Mouse (Mus musculus) kidney, adult 2 months (tissue): ENCODE measurements at regions not wholly inside any gene's neighbourhood (a gene's known extent, or its start where the extent isn't known, plus 50 kb on each side); places are given as distances from the start of the nearest gene placed in this dataset.

Source experiments
- DNase-seq: peaks from one replicate; pipeline ENCODE4 v3.0.0; 2021
- H3K27ac ChIP-seq: fragments of 200-500 bp; 2 replicates; pipeline ENCODE4 v1.5.1; 2012; ENCODE audit warnings: low read depth, low read length, control low read depth, inconsistent platforms; ENCODE audit not compliant: insufficient read depth
- H3K27me3 ChIP-seq: fragments of 200-500 bp; replicated peaks from 2 replicates; pipeline ENCODE4 v1.6.1; 2012; ENCODE audit warnings: mild to moderate bottlenecking, moderate library complexity, low read length, inconsistent platforms; ENCODE audit not compliant: control insufficient read depth, insufficient read depth
- H3K36me3 ChIP-seq: fragments of 200-500 bp; 2 replicates; pipeline ENCODE4 v1.6.1; 2012; ENCODE audit warnings: mild to moderate bottlenecking, moderate library complexity, low read length, inconsistent platforms; ENCODE audit not compliant: control insufficient read depth, insufficient read depth
- H3K4me1 ChIP-seq: fragments of 200-500 bp; 2 replicates; pipeline ENCODE4 v1.6.1; 2011; ENCODE audit warnings: low read length; ENCODE audit not compliant: control insufficient read depth, insufficient read depth
- H3K4me3 ChIP-seq: fragments of 200-500 bp; 2 replicates; pipeline ENCODE4 v1.5.1; 2011; ENCODE audit warnings: mild to moderate bottlenecking, low read depth, low read length, control low read depth; ENCODE audit not compliant: insufficient read depth
- CTCF ChIP-seq: fragments of 200-500 bp; conservative IDR thresholded peaks from 2 replicates; pipeline ENCODE4 v1.5.1; 2011; ENCODE audit warnings: low read depth, mild to moderate bottlenecking, control low read depth, low read length, moderate library complexity, mixed read lengths; ENCODE audit not compliant: insufficient read depth, insufficient read length
- POLR2A ChIP-seq: fragments of 200-500 bp; IDR thresholded peaks from one replicate; pipeline ENCODE4 v1.6.1; 2011; ENCODE audit warnings: low read depth, low read length, control low read depth
- WGBS: fragments of 180-500 bp; shearing (Covaris S2); methylation state at CpG from one replicate; pipeline ENCODE4 v1.1.7; 2018; 5-methylcytosine and 5-hydroxymethylcytosine counted together

- Histone ChIP-seq H3K4me1 (no peaks in the 10 kb centered on the region), H3K27me3 (no peaks in the 10 kb centered on the region), H3K27ac (no peak overlapping the region), H3K4me3 (no peak overlapping the region), H3K36me3 (no peaks in the 10 kb centered on the region)
- 88% methylated on average over 3 of the region's 3 CpGs for WGBS
- no peak for DNase-seq
- TF ChIP-seq CTCF (no peak), POLR2A (no peak)
Measured at GRCm38 (mm10) chr3:42233756-42234155, 491.3 kb downstream of the D3Ertd751e start.

- Histone ChIP-seq H3K27me3 (no peaks in the 10 kb centered on the region), H3K27ac (no peak overlapping the region), H3K4me3 (no peak overlapping the region), H3K36me3 (no peaks in the 10 kb centered on the region), H3K4me1 (no peaks in the 10 kb centered on the region)
- TF ChIP-seq POLR2A (no peak), CTCF (no peak)
- no peak for DNase-seq
- 73% methylated on average over 1 of the region's 1 CpGs for WGBS
Measured at GRCm38 (mm10) chr3:42235515-42235914, 493.1 kb downstream of the D3Ertd751e start.
